Mouse (Mus musculus): ENCODE results near the gene Rassf5.

Gene Rassf5

DNA sequence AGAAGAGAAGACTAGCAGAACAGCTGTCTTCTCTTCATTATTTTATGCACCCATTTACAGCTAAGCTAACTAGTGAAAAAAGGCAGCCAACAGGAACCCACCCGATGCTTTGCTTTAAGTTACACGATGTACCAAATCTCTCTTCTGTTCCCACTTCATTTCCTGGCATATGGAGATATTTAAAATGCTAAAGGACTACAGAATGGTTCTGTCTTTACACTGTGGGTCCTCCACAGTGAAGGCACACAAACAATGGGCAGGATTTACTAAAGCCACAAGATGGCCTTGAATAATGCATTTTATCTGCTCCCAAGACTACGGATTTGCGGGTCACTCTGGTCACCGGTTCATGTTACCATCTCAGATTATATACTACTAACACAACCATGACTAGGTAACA, 107.9 kb downstream of the Rassf5 start:
- peak; percentile 14; the same call in 1 of the 2 replicates for ATAC-seq (ENCODE audit: low TSS enrichment)

DNA sequence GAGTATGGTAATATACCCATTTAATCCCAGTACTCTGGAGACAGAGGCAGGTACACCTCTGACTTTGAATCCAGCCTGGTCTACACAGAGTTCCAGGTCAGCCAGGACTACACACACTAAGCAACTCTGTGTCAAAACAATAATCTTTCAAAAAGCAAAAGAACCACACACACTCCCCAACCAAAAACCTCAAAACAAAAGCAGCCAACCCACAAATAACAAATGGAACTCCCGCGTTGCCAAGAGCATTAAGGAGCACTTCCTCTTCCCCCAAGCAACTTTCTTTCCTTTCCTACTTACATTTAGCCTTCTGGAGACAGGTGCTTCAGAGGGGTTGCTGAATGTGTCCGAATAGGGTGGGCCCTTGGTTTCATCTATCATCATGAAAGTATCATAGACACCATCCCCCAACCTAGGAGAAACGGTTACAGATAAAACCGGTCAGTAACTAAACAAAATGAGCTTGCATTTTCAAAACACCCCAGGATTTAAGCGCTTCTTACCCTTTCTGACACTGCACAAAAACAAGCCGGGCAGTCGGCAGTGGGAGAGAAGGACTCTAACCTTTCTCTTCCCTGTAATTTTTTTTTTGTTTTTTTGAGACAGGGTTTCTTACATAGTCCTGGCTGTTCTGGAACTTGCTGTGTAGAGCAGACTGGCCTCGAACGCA, 109.0 kb downstream of the Rassf5 start:
- ATAC-seq (ENCODE audit: low TSS enrichment) = no peak

DNA sequence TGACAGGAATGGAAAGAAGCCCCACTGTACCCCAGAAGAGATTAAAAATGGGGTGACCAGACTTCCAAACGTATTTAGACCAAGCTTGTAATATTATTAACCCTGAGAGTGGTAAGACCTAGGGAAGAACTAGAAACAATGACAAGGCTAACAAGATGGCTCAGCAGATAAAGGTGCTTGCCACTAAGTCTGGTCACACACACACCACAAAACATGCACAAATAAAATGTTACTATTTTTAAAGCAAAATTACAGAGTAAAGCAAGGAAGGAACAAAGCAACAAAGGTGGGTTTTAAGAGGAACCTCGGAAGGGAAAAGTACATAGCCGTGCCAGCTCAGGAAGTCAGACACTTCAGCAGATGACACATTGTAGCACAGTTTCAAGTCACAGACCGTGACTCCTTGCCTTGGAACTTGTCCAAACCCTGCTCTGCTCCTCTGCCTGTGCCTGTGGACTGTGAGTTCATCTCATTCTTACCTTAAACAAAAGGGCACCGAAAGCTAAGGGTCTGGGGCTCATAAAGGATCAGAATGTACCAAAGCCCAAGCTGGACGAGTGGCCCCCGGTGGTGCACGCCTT, 110.0 kb downstream of the Rassf5 start:
- no peak for ATAC-seq (ENCODE audit: low TSS enrichment)

- ATAC-seq (ENCODE audit: low TSS enrichment) = no peak
Measured at GRCm38 (mm10) chr1:131134231-131134630, 110.8 kb downstream of the Rassf5 start.
